8 mouse cellular contexts compared by ENCODE assay signal in genomic region chr9:8133586-8134115, GRCm38 (mm10). TPM values are rescaled to one million over a fixed set of nuclear protein-coding genes. Genes with fewer than 3 reads are reported as not detected.
DNase-seq lines count a peak whose midpoint lies in the region; ATAC-seq lines count a peak whose summit lies in the region.

No protein-coding gene starts in this region.

- H3K9me3 ChIP-seq in lung, embryonic 15.5 days = no peaks in the 10 kb centered on the region
- H3K9me3 ChIP-seq in hindbrain, embryonic 12.5 days (replicated peaks) = no peaks in the 10 kb centered on the region
- no peaks in the 10 kb centered on the region for H3K9me3 ChIP-seq in midbrain, embryonic 14.5 days (ENCODE audit: control insufficient read depth, low read length)

- intact Hi-C loops in gastrocnemius, postnatal 14 days (cut with DNase I; ENCODE audit: low total_unique reads) = no loop called here

- H3K4me2 ChIP-seq in lung, embryonic 15.5 days = peak overlapping the region; percentile 81
- H3K4me2 ChIP-seq in hindbrain, embryonic 12.5 days (replicated peaks) = peak overlapping the region; percentile 64
- peak overlapping the region; percentile 60 for H3K4me2 ChIP-seq in midbrain, embryonic 14.5 days (ENCODE audit: low read length)

- peak overlapping the region; percentile 57 for H3K9ac ChIP-seq in lung, embryonic 15.5 days
- H3K9ac ChIP-seq in hindbrain, embryonic 12.5 days = peak overlapping the region; percentile 61
- H3K9ac ChIP-seq in midbrain, embryonic 14.5 days (replicated peaks; ENCODE audit: low read length) = peak overlapping the region; percentile 69

- H3K4me1 ChIP-seq in lung, embryonic 15.5 days = peaks cover 8% of the 10 kb centered on the region; the same call in 1 of the 2 replicates
- peaks cover 5% of the 10 kb centered on the region; the same call in 1 of the 2 replicates for H3K4me1 ChIP-seq in hindbrain, embryonic 12.5 days
- 0 out of 2 replicates have a peak, but pooled peaks cover 6% of the 10 kb centered on the region for H3K4me1 ChIP-seq in midbrain, embryonic 14.5 days (ENCODE audit: control insufficient read depth, insufficient read depth, low read length)

- no peak for ATAC-seq in lung, embryonic 15.5 days (ENCODE audit: borderline replicate concordance, extremely low read depth, low FRiP score, low TSS enrichment)
- no peak; the same call in 1 of the 2 replicates for ATAC-seq in hindbrain, embryonic 12.5 days (ENCODE audit: low FRiP score)
- no peak; the same call in 1 of the 2 replicates for ATAC-seq in midbrain, embryonic 14.5 days (ENCODE audit: low FRiP score, low TSS enrichment)

- WGBS in lung, embryonic 15.5 days = 1% methylated on average over 22 of the region's 22 CpGs
- 3% methylated on average over 18 of the region's 22 CpGs for WGBS in hindbrain, embryonic 12.5 days
- WGBS in midbrain, embryonic 14.5 days = 2% methylated on average over 22 of the region's 22 CpGs

- H3K27ac ChIP-seq in lung, embryonic 15.5 days = no peak overlapping the region
- no peak overlapping the region for H3K27ac ChIP-seq in hindbrain, embryonic 12.5 days
- peak overlapping the region; percentile 37; the same call in 1 of the 2 replicates for H3K27ac ChIP-seq in midbrain, embryonic 14.5 days (replicated peaks; ENCODE audit: low read depth, low read length)

- no peak for DNase-seq in lung, postnatal 14 days
- DNase-seq in embryo, embryonic 11 days = peak; percentile 44
- DNase-seq in midbrain, embryonic 14.5 days = peak; percentile 68
- no peak for DNase-seq in T-cell, adult 2 months (ENCODE audit: low spot score)
- no peak for DNase-seq in thymus, postnatal 0 days (ENCODE audit: low spot score)
- DNase-seq in gastrocnemius, postnatal 14 days = no peak

- H3K36me3 ChIP-seq in lung, embryonic 15.5 days = no peaks in the 10 kb centered on the region
- H3K36me3 ChIP-seq in hindbrain, embryonic 12.5 days = no peaks in the 10 kb centered on the region
- H3K36me3 ChIP-seq in midbrain, embryonic 14.5 days (ENCODE audit: control insufficient read depth, insufficient read depth, low read length) = no peaks in the 10 kb centered on the region

- peak overlapping the region; percentile 90 for H3K4me3 ChIP-seq in lung, embryonic 15.5 days
- H3K4me3 ChIP-seq in hindbrain, embryonic 12.5 days = peak overlapping the region; percentile 89
- H3K4me3 ChIP-seq in midbrain, embryonic 14.5 days (replicated peaks; ENCODE audit: low read depth, low read length) = peak overlapping the region; percentile 86

- H3K27me3 ChIP-seq in lung, embryonic 15.5 days = peaks cover 8% of the 10 kb centered on the region; the same call in 1 of the 2 replicates
- no peaks in the 10 kb centered on the region for H3K27me3 ChIP-seq in hindbrain, embryonic 12.5 days
- no peaks in the 10 kb centered on the region for H3K27me3 ChIP-seq in midbrain, embryonic 14.5 days (ENCODE audit: control insufficient read depth, insufficient read depth, low read length)

RNA-seq across cellular contexts. Expression of gene Cep126, which starts 0.4 kb away (rescaled TPM):
- polyA plus RNA-seq in lung, embryonic 15.5 days (2015; fragmentation: Nextera tagmentation; extraction: Ambion mirVana) = 2.9 and 3.2 TPM in 2 replicates
- 4.5 and 5.3 TPM in 2 replicates for polyA plus RNA-seq in hindbrain, embryonic 12.5 days (2016; fragmentation: Nextera tagmentation; extraction: Ambion mirVana)
- 4.8 and 5.2 TPM in 2 replicates for polyA plus RNA-seq in midbrain, embryonic 14.5 days (2014; fragmentation: Nextera tagmentation; extraction: Ambion mirVana)
- polyA plus RNA-seq in thymus, postnatal 0 days (2015; fragmentation: Nextera tagmentation; extraction: Ambion mirVana) = 1.3 and 1.7 TPM in 2 replicates
- under 1 TPM; 0.58 to 0.90 TPM for total RNA-seq in gastrocnemius, postnatal 14 days (2021)

Comparison
In these comparisons a context has a peak if more than half of its experiments do, and no peak if none do; other contexts are left out.
1. DNase-seq: peak in embryo, embryonic 11 days (single experiment) and midbrain, embryonic 14.5 days (single experiment); none in lung, postnatal 14 days (single experiment), T-cell, adult 2 months (single experiment), thymus, postnatal 0 days (single experiment) and gastrocnemius, postnatal 14 days (single experiment).
2. Peak in every context shown above with its lines, with median percentiles within 50 percentile points of each other: H3K4me2 ChIP-seq, H3K4me3 ChIP-seq and H3K9ac ChIP-seq.